Mouse (Mus musculus) cerebellum, adult 11-12 months (tissue): Measurements from ENCODE around the gene Tyrobp.

Source experiments
- DNase-seq: peaks from one replicate; pipeline ENCODE4 v3.0.0; 2022

The Tyrobp gene

DNA sequence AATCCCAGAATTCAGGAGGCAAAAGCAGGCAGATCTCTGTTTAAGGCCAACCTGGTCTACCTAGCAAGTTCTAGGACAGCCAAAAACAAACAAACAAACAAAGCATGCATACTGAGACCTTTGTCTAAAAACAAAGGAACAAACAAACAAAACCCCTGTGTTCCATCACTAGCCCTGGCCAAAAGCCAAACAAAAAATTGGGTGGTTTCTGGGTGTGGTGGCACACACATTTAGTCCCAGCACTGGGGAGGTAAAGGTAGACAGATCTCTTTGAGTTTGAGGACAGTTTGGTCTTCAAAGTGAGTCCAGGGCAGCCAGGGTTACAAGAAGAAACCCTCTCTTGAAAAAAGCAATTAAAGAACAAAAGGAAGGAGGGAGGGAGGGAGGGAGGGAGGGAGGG, 15.8 kb downstream of the Tyrobp start:
- no peak for DNase-seq

DNA sequence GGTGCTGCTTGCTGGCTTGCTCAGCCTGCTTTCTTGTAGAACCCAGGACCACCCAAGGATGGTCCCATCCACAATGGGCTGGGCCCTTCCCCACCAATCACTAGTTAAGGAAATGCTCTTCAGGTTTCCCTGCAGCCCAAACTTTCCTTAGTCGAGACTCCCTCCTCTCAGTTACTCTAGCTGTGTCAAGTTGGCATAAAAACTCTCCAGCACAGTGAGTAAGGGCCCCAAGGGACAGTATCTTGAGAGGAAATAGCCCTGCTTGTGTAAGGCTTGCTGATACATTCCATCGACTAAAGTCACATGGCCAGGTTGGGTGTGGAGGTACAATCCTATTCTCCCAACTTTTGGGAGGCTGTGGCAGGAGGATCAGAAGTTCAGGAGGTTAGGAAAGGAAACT, 16.6 kb downstream of the Tyrobp start:
- peak; percentile 22 for DNase-seq

DNA sequence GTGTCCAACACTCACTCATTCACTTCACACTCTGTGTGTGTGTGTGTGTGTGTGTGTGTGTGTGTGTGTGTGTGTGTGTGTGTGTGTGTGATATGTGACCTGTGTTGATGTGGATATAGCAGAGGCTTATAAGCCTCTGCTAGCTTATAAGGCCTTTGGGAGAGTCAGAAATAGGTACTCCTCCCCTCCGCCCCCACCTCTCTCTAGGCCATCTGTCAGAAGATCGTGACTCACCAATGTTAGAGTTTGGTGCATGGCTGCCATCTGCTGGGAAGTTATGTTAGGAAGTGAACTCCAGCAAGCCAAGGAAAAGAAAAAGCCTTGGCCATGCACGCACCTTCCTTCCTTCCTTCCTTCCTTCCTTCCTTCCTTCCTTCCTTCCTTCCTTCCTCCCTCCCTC, 18.2 kb downstream of the Tyrobp start:
- peak; percentile 92 for DNase-seq

DNA sequence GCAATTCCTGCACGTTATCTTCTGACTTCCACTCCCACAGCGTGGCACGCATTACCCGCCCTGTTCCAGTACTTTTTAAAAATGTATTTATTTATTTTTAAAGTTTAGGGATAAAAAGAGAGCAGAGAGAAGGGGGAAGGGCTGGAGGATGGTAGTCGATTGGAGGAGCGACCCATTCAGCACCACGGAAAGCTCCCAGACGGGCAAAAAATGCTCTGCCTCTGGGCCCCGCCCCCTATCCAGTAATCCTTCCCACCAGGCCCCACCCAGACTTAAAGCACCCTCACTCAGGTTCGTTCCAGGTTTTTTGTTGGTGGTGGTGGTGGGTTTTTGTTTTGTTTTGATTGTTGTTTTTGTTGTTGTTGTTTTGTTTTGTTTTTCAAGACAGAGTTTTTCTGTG, 20.7 kb downstream of the Tyrobp start:
- DNase-seq = no peak

DNA sequence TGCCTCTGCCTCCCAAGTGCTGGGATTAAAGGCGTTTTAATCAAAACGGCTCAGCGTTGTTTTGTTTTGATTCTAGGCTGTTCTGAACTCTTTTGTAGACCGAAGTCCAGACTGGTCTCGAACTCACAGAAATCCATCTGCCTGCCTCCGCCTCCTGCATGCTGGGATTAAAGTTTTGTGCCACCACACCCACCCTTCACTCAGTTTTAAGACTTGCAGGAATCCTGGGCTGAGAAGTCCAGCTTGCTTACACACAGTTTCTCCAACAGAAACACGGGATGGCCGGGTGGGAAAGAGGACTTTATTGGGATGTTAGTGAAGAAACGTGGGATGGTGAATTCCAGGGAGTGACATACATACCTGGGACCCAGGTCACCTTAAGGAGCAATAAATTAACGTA, 21.1 kb downstream of the Tyrobp start:
- peak; percentile 17 for DNase-seq

DNA sequence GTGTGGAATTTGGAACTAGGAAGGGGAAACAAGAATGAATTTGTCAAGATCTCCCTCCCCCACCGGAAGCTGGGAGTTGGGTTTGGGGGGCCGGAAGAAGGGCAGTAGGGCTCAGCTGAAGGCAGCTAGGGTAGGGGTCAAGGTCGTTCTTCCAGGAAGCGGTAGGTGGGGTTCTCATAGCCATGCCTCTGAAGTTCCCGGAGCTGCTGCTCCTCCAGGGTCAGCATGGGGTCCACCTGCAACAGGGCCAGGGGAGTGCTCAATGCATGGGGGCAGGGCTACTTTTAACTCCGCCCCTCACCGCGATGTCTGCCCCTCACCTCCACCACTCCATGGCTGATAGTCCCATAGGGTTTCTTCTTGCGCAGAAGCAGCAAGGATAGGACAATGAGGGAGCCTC, 21.6 kb downstream of the Tyrobp start:
- peak; percentile 39 for DNase-seq

DNA sequence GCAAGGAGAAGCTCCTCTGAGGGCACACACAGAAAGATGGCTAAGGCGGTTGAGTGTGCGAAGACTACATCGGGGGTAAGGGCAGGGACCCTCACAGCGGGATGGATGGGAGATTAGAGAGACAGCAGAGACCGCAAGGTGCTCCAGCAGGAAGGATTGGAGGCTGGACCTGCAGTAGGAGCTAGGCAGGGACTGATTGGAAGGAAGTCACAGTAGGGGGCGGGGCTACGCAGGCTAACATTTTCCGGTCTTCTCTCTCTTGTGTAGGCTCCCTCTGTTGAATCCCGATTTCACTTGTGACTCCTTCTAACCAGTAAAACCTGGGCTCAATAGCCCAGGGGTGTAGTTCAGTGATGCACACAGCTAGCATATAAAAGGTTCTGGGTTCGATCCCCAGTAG, 23.3 kb downstream of the Tyrobp start:
- peak; percentile 23 for DNase-seq

DNA sequence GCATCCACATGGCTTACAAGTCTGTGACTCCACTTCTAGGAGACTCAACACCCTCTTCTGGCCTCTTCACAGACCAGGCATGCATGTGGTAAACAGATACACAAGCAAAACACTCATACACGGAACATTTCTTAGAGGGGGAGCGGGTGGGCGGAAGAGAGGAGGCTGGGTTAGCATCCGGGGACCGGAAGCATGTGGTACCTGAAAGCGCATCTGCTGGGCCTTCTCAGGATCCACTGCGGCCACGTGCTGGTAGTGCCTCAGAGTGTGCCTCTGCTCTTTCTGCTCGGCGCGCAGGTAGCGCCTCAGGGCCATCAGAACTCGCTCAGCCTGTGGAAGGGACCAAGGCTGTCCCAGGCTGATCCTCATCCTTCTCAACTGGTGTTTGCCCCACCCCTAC, 26.2 kb downstream of the Tyrobp start:
- DNase-seq = no peak

DNA sequence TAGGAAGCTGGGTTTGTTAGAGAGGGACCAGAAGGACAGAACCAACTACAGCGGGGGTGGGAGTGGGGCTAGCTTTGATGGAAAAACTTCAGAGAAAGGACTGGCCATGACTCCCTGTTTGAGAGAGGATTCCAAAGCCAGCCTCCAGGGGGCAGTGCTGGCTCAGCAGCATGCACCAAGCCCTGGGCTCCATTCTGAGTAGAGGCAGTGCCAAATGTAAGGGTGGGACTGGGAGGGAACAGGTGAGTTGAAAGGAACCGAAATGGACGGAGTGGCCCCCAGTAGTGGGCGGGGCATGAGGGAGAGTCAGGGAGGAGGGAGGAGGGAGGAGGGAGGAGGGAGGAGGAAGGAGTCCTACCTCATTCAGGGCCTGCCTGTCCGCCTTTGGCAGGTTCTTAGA, 27.1 kb downstream of the Tyrobp start:
- DNase-seq = peak; percentile 65

DNA sequence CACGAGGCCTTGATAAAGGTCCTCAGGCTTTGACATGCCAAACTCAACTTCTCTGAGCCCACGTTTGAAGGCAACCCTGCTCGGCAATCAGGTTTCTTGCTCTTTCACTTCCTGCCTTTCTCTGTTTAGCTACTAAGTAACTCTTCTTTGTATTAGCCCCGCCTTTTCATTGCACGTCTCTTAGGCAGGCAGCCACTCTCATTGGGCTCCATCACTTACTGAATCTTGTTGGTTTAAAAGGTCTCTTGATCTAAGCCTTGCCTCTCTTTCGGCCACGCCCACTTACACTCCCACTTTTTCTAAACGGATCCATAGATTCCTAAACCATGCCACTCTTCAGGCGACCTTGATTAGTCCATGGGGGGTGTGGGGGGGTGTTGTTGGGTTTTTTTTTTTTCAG, 30.1 kb downstream of the Tyrobp start:
- peak; percentile 39 for DNase-seq

DNA sequence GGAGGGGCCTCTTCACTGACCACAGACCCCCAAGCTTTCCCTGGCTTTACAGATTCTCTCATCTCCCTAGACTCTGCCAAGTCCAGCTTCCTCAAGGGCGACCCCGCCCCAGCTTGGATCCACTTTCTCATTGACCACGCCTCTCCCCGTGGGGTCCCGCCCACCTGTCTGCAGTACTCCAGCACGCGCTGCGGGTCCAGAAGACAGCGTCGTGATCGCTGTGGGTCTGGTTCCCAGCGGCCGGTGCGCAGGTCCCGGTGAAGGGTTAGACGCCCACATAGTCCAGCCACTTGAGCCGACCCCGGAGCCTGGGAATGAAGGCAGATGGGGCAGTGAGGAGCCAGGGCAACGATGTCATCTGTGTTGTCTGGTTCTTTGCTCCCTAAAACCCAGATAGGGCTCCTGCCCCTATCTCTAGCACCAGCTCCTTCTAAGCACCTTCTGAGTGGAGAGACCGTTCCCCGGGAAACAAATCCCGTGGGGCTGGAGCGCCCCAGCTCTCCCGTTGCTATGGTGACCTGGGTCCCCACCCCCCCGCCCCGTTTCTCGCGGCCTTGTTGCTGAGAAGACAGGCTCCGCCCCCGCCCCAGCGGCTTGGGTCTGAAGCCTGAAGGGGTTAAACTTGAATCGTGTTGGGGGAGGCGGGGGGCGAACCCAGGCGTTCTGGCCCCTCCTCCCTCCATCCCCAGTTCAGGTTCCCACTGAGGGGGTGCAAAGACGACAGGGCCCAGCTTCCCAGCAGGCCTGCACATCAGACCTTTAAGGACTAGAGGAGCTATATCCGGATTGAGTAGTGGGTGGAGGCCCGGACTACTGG, 30.8 kb downstream of the Tyrobp start:
- peak; percentile 66 for DNase-seq

DNA sequence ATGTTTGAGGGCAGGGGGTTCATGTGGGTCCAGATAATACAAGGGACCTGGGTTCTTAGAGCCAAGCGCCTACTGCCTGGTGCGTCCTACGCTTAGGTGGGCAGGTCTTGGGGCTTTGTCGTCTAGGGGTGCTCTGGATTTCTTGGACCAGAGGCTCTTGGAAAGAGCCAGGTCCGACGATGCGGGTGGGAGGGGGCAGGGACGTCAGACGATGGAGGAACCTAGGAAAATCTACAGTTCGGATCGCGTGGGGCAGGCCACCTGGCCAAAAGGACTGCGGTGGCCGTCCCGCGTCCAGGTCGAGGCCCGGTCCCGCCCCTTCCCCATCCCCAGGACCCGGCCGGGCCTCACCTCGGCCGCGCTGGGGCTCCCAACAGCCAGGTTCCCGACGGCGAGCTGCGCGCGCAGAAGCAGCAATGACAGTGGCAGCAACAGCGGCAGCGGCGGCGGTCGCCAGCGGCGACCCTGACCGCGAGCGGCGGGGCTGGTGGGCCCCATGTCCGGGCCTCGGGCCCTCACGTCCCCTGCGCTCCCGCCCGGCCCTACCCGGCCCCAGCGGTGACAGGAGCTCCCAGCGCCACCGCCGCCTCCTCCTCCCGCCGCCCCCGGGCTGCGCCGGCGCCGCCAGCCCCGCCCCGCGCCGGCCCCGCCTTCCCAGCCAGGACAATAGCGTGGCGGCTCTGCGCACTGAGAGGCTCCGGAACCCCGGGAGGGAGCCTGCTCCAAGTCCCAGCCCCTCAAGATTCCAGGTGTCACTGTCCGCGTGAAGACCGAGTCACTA, 31.6 kb downstream of the Tyrobp start, which contains the start of gene Aplp1:
Aplp1 (minus strand) TSS at position 565 of the 781 bp plus-strand sequence.
- peak; percentile 82 for DNase-seq

DNA sequence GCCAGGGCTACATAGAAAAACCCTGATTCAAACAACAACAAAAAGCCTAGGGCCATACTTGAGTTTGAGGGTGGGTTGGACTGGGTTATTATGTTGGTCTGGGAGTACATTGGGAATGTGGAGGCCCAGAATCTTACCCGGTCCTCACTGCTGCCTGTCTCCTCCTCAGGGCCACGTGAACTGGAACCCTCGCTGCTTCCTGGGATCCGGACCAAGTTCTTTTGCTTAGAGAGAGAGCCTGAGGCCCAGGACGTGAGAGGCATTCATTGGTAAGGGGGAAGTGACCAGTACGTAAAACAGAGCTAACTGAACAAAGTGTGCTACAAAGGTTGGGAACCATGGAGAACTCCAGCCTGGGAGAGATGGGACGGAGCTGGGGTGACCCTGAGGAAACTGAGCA, 36.7 kb downstream of the Tyrobp start:
- no peak for DNase-seq

DNA sequence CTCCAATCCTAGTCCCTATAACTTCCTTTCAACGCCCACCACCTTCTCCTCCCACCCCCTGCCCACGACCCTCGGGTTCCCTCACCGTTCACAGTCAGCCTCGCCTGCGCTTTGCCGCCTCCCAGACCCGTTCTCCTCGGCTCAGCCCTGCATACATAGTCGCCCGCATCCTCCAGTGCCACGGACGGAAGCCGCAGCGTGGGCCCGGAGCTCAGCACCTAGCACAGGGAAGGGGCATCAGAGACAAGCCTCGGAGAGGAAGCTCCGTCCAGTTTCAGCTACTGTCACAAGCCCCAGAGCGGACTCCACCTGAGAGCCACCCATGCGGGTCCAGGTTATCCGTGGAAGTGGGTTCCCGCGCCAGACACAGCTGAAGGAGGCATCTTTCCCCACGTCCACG, 39.8 kb downstream of the Tyrobp start:
- no peak for DNase-seq

DNA sequence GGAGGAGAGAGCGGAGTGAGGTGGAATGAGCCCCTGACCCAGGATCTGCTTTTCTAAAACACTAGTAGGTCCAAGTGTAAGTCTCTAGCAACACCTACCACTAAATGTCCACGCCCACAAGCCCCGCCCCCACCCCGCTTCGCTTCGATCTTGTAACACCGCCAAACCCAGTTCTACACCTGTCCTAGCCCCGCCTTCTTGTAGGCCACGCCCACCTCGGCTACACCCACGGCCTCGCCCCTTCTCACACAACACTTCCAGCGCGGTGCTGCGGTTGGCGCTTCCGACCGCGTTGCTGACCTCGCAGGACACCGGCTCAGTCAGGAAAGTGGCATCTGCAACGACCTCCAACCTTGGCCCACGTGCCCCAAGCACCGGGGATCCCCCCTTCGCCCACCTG, 40.2 kb downstream of the Tyrobp start:
- DNase-seq = no peak

DNA sequence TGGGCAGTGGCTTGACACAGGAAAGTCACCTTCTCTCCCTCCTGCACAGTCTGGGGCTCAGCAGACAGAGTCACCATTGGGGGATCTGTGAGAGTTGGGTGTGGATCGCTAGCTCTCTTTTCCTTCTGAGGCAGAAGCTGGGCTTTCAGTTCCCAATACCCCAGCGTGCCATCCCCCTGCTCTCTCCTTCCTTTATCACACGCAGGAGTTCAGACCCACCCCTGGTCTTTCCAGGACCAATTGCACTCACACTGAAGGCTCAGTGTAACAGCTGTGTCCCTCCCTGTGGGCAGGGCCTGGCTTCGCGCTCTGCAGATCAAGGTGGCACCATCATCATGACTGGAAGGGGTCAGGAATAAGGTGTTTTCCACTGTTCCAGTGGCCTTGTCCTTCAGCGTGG, 40.7 kb downstream of the Tyrobp start:
- DNase-seq = no peak

DNA sequence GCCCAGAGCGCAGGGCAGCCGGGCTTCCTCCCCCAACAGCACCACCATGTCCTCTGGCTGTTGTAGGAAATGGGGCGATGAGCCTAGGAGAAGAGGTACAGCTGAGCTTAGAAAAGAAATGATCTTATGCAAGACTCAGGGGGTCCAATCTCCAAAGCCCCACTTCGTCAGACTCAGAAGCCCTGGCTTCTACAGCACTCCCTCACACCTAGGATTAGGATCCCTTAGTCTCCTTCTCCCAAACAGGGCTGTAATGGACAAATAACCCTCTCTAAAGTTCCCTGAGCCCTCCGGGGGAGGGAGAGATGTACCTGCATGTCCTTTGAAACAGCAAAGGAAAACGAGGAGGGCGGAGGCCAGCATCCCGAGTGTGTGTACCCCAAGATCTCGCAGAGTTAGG, 42.9 kb downstream of the Tyrobp start:
- no peak for DNase-seq

DNA sequence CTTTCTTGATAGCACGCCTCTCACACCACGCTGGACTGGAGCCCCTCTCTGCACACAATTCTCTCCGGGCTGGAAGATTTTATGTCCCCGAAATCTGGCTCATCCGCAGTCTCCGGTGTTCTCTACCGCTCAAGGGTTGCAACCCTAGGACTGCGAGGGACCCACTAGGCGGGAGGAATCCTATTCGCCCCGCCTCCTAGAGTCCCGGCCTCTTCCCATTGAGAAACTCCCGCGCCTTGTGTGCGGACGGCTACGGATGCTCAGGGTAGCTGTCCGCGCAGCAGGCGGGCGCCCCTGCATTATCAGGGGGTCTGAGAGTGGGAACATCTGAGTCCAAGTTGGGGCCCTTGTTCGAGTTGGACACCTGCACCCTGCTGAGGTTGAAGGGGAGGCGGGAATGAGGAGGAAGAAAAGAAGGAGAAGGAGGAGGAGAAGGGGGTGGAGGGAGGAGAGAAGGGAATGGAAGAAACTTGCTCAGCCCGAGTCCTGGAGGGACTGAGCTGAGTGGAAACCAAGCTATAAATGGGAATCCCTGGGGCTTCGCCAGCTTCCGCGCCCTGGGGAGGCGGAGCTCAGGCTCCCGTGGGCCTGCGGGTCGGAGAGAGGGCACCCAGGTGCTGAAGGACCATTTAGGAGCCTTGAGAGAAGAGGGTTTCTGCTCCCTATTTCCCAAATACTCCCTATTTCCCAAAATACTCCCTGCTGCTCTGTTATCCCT, 43.5 kb downstream of the Tyrobp start:
- DNase-seq = peak; percentile 4

DNA sequence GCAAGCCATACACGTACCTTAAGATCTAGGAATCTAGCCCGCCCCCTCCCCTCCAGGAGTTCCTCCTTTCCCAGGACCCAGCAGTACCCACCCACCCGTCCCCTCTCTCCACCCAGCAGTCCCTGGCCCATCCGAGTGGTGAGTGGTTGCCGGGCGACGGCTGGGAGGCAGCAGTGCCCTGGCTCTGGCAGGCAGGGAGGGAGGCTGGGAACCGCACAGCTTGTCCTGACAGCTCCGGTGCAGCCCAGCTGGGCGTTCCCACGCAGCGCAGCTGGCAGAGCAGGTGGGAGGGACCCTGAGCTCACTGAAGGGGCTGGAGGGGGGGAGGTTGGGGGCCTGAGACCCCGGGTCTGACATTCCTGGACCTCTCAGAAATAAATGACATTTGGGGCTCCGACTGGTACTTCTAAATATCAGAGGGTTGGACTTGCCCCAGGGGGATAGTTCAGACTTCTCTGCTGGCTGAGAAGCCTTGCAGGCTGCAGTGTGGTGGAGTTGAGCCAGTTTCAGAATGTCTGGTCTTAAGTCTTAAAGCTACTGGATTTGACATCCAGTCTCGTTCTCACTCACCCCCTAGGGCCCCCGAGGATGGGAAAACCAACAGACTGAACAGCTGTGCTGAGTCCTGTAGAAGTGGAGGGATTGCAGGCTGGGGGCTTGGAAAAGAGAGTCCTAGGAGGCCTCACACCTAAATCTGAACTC, 44.2 kb downstream of the Tyrobp start, which contains the start of the genes Kirrel2 and Nphs1:
Kirrel2 (minus strand) TSS at position 62 of the 702 bp plus-strand sequence.
Nphs1 (plus strand) TSS at position 687 of the 702 bp plus-strand sequence.
- DNase-seq = peak; percentile 13

DNA sequence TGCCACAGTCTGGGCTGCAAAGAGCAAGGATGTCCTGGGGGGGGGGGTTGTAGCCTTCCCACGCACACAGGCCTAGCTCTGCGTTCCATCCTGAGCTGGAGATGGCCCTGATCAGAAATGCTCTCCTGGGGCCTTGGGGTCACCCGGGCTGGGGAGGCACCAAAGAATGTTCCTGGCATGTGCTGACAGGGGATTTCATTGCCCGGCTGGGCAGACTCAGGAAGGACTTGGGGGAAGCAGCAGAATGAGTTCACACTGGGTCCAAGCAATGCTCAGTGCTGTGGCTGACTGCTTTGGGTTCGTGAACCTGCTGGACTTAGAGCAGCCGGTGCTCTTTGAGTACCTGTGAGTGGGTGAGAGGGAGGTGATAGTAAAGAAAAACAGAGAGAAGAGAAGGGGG, 45.9 kb downstream of the Tyrobp start:
- DNase-seq = no peak

DNA sequence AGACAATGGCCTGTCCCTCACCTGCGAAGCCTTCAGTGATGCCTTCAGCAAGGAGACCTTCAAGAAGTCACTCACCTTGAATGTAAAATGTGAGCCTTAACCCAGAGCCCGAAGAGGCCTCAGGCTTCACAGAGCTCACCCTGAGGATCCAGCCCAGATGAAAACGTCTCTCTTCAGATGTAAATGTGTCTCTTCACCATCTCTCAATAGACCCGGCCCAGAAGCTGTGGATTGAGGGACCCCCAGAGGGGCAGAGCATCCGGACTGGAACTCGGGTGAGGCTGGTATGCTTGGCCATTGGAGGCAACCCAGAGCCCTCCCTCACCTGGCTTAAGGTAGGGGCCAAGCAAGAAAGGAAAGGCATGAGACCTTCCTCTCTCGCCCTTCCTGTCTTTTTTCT, 50.0 kb downstream of the Tyrobp start:
- no peak for DNase-seq

DNA sequence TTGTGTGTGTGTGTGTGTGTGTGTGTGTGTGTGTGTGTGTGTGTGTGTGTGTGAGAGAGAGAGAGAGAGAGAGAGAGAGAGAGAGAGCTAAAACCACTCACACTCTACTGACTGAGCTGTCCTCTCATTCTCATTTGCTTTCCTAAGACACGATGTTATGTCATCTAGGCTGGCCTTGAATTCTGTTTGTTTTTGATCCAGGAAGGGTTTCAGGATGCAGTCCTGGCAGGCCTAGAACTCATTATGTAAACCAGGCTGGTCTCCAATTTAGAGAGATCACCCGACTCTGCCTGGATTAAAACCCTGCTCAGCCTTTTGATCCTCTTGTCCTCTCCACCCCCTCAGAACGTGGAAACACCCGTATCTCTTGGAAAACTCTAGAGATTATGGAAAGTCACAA, 50.4 kb downstream of the Tyrobp start:
- DNase-seq = no peak

DNA sequence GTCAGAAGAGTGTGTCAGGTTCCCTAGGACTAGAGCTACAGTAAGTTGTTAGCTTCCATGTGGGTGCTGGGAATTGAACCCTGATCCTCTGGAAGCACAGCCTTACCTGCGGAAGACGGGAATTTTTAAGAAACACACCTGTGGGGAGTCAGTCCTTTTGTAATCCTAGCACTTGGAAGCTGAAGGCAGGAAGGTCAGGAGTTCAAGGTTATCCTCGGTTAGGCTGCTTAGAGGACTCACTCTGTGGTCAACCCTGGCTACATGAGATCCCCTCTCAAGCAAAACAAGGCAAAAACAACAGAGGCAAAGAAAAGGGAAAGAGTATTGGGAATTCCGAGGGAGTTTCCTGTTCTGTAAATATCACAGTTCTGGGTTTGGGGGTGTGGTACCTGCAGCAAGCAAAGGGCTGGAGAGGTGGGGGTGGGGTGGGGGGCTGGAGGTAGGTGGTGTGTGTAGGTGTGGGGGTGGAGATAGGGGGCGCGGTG, 51.3 kb downstream of the Tyrobp start:
- no peak for DNase-seq
